Mouse (Mus musculus): Measurements from ENCODE around the gene Carmil1.

Carmil1 gene

GRCm38 (mm10) chr13:24154281-24155061 is 126.1 kb downstream of the Carmil1 start:
- no peak for DNase-seq (ENCODE audit: low spot score in 2 of 2)

- DNase-seq (ENCODE audit: low spot score in 2 of 2), result peak in 1 of 2 experiments; percentile 37
Measured at GRCm38 (mm10) chr13:24152610-24153009, 128.0 kb downstream of the Carmil1 start.

GRCm38 (mm10) chr13:24151335-24151734 is 129.3 kb downstream of the Carmil1 start:
- no peak for DNase-seq (ENCODE audit: low spot score in 2 of 2)

GRCm38 (mm10) chr13:24148549-24148948 is 132.0 kb downstream of the Carmil1 start:
- DNase-seq (ENCODE audit: low spot score in 2 of 2), result no peak

- no peak for DNase-seq (ENCODE audit: low spot score in 2 of 2)
Measured at GRCm38 (mm10) chr13:24147006-24147405, 133.6 kb downstream of the Carmil1 start.

GRCm38 (mm10) chr13:24146541-24146940 is 134.1 kb downstream of the Carmil1 start:
- no peak for DNase-seq (ENCODE audit: low spot score in 2 of 2)

- DNase-seq (ENCODE audit: low spot score in 2 of 2), result no peak
Measured at GRCm38 (mm10) chr13:24144858-24145257, 135.7 kb downstream of the Carmil1 start.

- no peak for DNase-seq (ENCODE audit: low spot score in 2 of 2)
Measured at GRCm38 (mm10) chr13:24144141-24144540, 136.5 kb downstream of the Carmil1 start.

GRCm38 (mm10) chr13:24136836-24137235 is 143.8 kb downstream of the Carmil1 start:
- no peak for DNase-seq (ENCODE audit: low spot score in 2 of 2)

- DNase-seq (ENCODE audit: low spot score in 2 of 2), result no peak
Measured at GRCm38 (mm10) chr13:24135282-24136230, 145.0 kb downstream of the Carmil1 start.

GRCm38 (mm10) chr13:24132866-24133265 is 147.7 kb downstream of the Carmil1 start:
- DNase-seq (ENCODE audit: low spot score in 2 of 2), result no peak

- no peak for DNase-seq (ENCODE audit: low spot score in 2 of 2)
Measured at GRCm38 (mm10) chr13:24131319-24131718, 149.3 kb downstream of the Carmil1 start.

- no peak for DNase-seq (ENCODE audit: low spot score in 2 of 2)
Measured at GRCm38 (mm10) chr13:24130741-24131140, 149.9 kb downstream of the Carmil1 start.

- no peak for DNase-seq (ENCODE audit: low spot score in 2 of 2)
Measured at GRCm38 (mm10) chr13:24128731-24129130, 151.9 kb downstream of the Carmil1 start.

- DNase-seq (ENCODE audit: low spot score in 2 of 2), result no peak
Measured at GRCm38 (mm10) chr13:24125865-24126264, 154.7 kb downstream of the Carmil1 start.

GRCm38 (mm10) chr13:24117181-24117812 is 163.3 kb downstream of the Carmil1 start:
- DNase-seq (ENCODE audit: low spot score in 2 of 2), result peak; percentile 38 to 54

GRCm38 (mm10) chr13:24112689-24113348 is 167.8 kb downstream of the Carmil1 start:
- peak in 1 of 2 experiments; percentile 50 for DNase-seq (ENCODE audit: low spot score in 2 of 2)

- DNase-seq (ENCODE audit: low spot score in 2 of 2), result no peak
Measured at GRCm38 (mm10) chr13:24110329-24110728, 170.3 kb downstream of the Carmil1 start.

- DNase-seq (ENCODE audit: low spot score in 2 of 2), result no peak
Measured at GRCm38 (mm10) chr13:24108282-24108681, 172.3 kb downstream of the Carmil1 start.

GRCm38 (mm10) chr13:24107058-24107457 is 173.5 kb downstream of the Carmil1 start:
- DNase-seq (ENCODE audit: low spot score in 2 of 2), result no peak

- DNase-seq (ENCODE audit: low spot score in 2 of 2), result no peak
Measured at GRCm38 (mm10) chr13:24105838-24106237, 174.8 kb downstream of the Carmil1 start.

- no peak for DNase-seq (ENCODE audit: low spot score in 2 of 2)
Measured at GRCm38 (mm10) chr13:24105340-24105669, 175.3 kb downstream of the Carmil1 start.
